Mouse (Mus musculus): ENCODE measurements at regions not wholly inside any gene's neighbourhood (a gene's known extent, or its start where the extent isn't known, plus 50 kb on each side); places are given as distances from the start of the nearest gene placed in this dataset.

- no peak overlapping the region for H3K4me2 ChIP-seq (ENCODE audit: low read depth, low read length)
- H3K27ac ChIP-seq (ENCODE audit: low read depth) = no peak overlapping the region
- no peaks in the 10 kb centered on the region for H3K4me1 ChIP-seq (ENCODE audit: control insufficient read depth, insufficient read depth)
- no peak overlapping the region for H3K9ac ChIP-seq (replicated peaks; ENCODE audit: low read depth, low read length)
- DNase-seq (ENCODE audit: low spot score) (no peak), ATAC-seq (ENCODE audit: insufficient read depth, low read depth) (no peak)
- H3K4me3 ChIP-seq (ENCODE audit: low read depth, low read length) = no peak overlapping the region
- H3K9me3 ChIP-seq (replicated peaks; ENCODE audit: control insufficient read depth, low read length) = no peaks in the 10 kb centered on the region
- WGBS = 48% methylated on average over 2 of the region's 2 CpGs
- TF ChIP-seq EP300 (IDR thresholded peaks at IDR 0.05; ENCODE audit: low read depth) = no peak
- TF ChIP-seq CTCF (IDR thresholded peaks at IDR 0.05; ENCODE audit: low read depth) = no peak
- no peaks in the 10 kb centered on the region for H3K36me3 ChIP-seq (replicated peaks; ENCODE audit: control insufficient read depth, insufficient read depth, low read length)
- H3K27me3 ChIP-seq (ENCODE audit: control insufficient read depth, insufficient read depth, low read length) = no peaks in the 10 kb centered on the region
Measured at GRCm38 (mm10) chr1:61310761-61311090, 327.9 kb upstream of the Pard3b start.

- H3K9ac ChIP-seq (replicated peaks; ENCODE audit: low read depth, low read length) = no peak overlapping the region
- no peak for TF ChIP-seq EP300 (IDR thresholded peaks at IDR 0.05; ENCODE audit: low read depth)
- H3K27me3 ChIP-seq (ENCODE audit: control insufficient read depth, insufficient read depth, low read length) = no peaks in the 10 kb centered on the region
- H3K36me3 ChIP-seq (replicated peaks; ENCODE audit: control insufficient read depth, insufficient read depth, low read length) = no peaks in the 10 kb centered on the region
- no peak overlapping the region for H3K4me3 ChIP-seq (ENCODE audit: low read depth, low read length)
- DNase-seq (ENCODE audit: low spot score) (no peak), ATAC-seq (ENCODE audit: insufficient read depth, low read depth) (no peak)
- no peak overlapping the region for H3K27ac ChIP-seq (ENCODE audit: low read depth)
- no peaks in the 10 kb centered on the region for H3K4me1 ChIP-seq (ENCODE audit: control insufficient read depth, insufficient read depth)
- no peak overlapping the region for H3K4me2 ChIP-seq (ENCODE audit: low read depth, low read length)
- WGBS = 73% methylated on average over 4 of the region's 4 CpGs
- no peaks in the 10 kb centered on the region for H3K9me3 ChIP-seq (replicated peaks; ENCODE audit: control insufficient read depth, low read length)
Measured at GRCm38 (mm10) chr1:61313196-61313595, 325.4 kb upstream of the Pard3b start.

GRCm38 (mm10) chr1:61316261-61316660 lies 322.4 kb upstream of the Pard3b start:
- Histone ChIP-seq H3K36me3 (replicated peaks; ENCODE audit: control insufficient read depth, insufficient read depth, low read length) (no peaks in the 10 kb centered on the region), H3K4me2 (ENCODE audit: low read depth, low read length) (no peak overlapping the region), H3K9ac (replicated peaks; ENCODE audit: low read depth, low read length) (no peak overlapping the region), H3K4me1 (ENCODE audit: control insufficient read depth, insufficient read depth) (no peaks in the 10 kb centered on the region), H3K9me3 (replicated peaks; ENCODE audit: control insufficient read depth, low read length) (no peaks in the 10 kb centered on the region), H3K27ac (ENCODE audit: low read depth) (no peak overlapping the region), H3K27me3 (ENCODE audit: control insufficient read depth, insufficient read depth, low read length) (no peaks in the 10 kb centered on the region), H3K4me3 (ENCODE audit: low read depth, low read length) (no peak overlapping the region)
- DNase-seq (ENCODE audit: low spot score) = no peak
- WGBS = 76% methylated on average over 4 of the region's 4 CpGs
- ATAC-seq (ENCODE audit: insufficient read depth, low read depth) = no peak
- no peak for TF ChIP-seq CTCF (IDR thresholded peaks at IDR 0.05; ENCODE audit: low read depth)
- TF ChIP-seq EP300 (IDR thresholded peaks at IDR 0.05; ENCODE audit: low read depth) = no peak

GRCm38 (mm10) chr1:61316736-61317135 lies 321.9 kb upstream of the Pard3b start:
- no peak for TF ChIP-seq EP300 (IDR thresholded peaks at IDR 0.05; ENCODE audit: low read depth)
- DNase-seq (ENCODE audit: low spot score) = no peak
- ATAC-seq (ENCODE audit: insufficient read depth, low read depth) = no peak
- 52% methylated on average over 2 of the region's 2 CpGs for WGBS
- Histone ChIP-seq H3K27ac (ENCODE audit: low read depth) (0 out of 2 replicates have a peak overlapping the region, but pooled peaks have one; percentile 1), H3K4me3 (ENCODE audit: low read depth, low read length) (no peak overlapping the region), H3K4me2 (ENCODE audit: low read depth, low read length) (no peak overlapping the region), H3K36me3 (replicated peaks; ENCODE audit: control insufficient read depth, insufficient read depth, low read length) (no peaks in the 10 kb centered on the region), H3K4me1 (ENCODE audit: control insufficient read depth, insufficient read depth) (no peaks in the 10 kb centered on the region), H3K27me3 (ENCODE audit: control insufficient read depth, insufficient read depth, low read length) (no peaks in the 10 kb centered on the region), H3K9me3 (replicated peaks; ENCODE audit: control insufficient read depth, low read length) (no peaks in the 10 kb centered on the region), H3K9ac (replicated peaks; ENCODE audit: low read depth, low read length) (no peak overlapping the region)

- no peak for TF ChIP-seq CTCF (IDR thresholded peaks at IDR 0.05; ENCODE audit: low read depth)
- TF ChIP-seq EP300 (IDR thresholded peaks at IDR 0.05; ENCODE audit: low read depth) = no peak
- Histone ChIP-seq H3K9me3 (replicated peaks; ENCODE audit: control insufficient read depth, low read length) (no peaks in the 10 kb centered on the region), H3K4me3 (ENCODE audit: low read depth, low read length) (no peak overlapping the region), H3K27ac (ENCODE audit: low read depth) (no peak overlapping the region), H3K9ac (replicated peaks; ENCODE audit: low read depth, low read length) (no peak overlapping the region), H3K27me3 (ENCODE audit: control insufficient read depth, insufficient read depth, low read length) (no peaks in the 10 kb centered on the region), H3K36me3 (replicated peaks; ENCODE audit: control insufficient read depth, insufficient read depth, low read length) (no peaks in the 10 kb centered on the region), H3K4me1 (ENCODE audit: control insufficient read depth, insufficient read depth) (no peaks in the 10 kb centered on the region), H3K4me2 (ENCODE audit: low read depth, low read length) (no peak overlapping the region)
- no peak for ATAC-seq (ENCODE audit: insufficient read depth, low read depth)
- WGBS = 63% methylated on average over 1 of the region's 1 CpGs
- no peak for DNase-seq (ENCODE audit: low spot score)
Measured at GRCm38 (mm10) chr1:61318042-61318441, 320.6 kb upstream of the Pard3b start.

- Histone ChIP-seq H3K27ac (ENCODE audit: low read depth) (no peak overlapping the region), H3K4me2 (ENCODE audit: low read depth, low read length) (no peak overlapping the region), H3K27me3 (ENCODE audit: control insufficient read depth, insufficient read depth, low read length) (no peaks in the 10 kb centered on the region), H3K9ac (replicated peaks; ENCODE audit: low read depth, low read length) (no peak overlapping the region), H3K9me3 (replicated peaks; ENCODE audit: control insufficient read depth, low read length) (no peaks in the 10 kb centered on the region), H3K36me3 (replicated peaks; ENCODE audit: control insufficient read depth, insufficient read depth, low read length) (no peaks in the 10 kb centered on the region), H3K4me3 (ENCODE audit: low read depth, low read length) (no peak overlapping the region), H3K4me1 (ENCODE audit: control insufficient read depth, insufficient read depth) (no peaks in the 10 kb centered on the region)
- WGBS = 56% methylated on average over 6 of the region's 6 CpGs
- TF ChIP-seq EP300 (IDR thresholded peaks at IDR 0.05; ENCODE audit: low read depth) = no peak
- no peak for DNase-seq (ENCODE audit: low spot score)
- ATAC-seq (ENCODE audit: insufficient read depth, low read depth) = no peak
Measured at GRCm38 (mm10) chr1:61321513-61322145, 317.0 kb upstream of the Pard3b start.
